Mouse (Mus musculus) heart, postnatal 36 days (tissue): Measurements from ENCODE around the gene Phka2. TPM values are rescaled to one million over a fixed set of nuclear protein-coding genes. Genes with fewer than 3 reads are reported as not detected.

Source experiments
- DNase-seq, 2 experiments: peaks; one replicate each; pipeline ENCODE4 v3.0.0; 2021 to 2022
- intact Hi-C: fragments of 180-260 bp; cut with DNase I; formaldehyde crosslinking; loops from one replicate; pipeline ENCODE4 v1.15.1; 2025
- total RNA-seq, 2 experiments: library from RNA; stranded (reverse); gene quantifications; 2 replicates each; pipeline ENCODE4 v1.2.3; 2021

Gene Phka2
- total RNA-seq, result 10 to 100 TPM; 10.3 to 14.4 TPM

DNA sequence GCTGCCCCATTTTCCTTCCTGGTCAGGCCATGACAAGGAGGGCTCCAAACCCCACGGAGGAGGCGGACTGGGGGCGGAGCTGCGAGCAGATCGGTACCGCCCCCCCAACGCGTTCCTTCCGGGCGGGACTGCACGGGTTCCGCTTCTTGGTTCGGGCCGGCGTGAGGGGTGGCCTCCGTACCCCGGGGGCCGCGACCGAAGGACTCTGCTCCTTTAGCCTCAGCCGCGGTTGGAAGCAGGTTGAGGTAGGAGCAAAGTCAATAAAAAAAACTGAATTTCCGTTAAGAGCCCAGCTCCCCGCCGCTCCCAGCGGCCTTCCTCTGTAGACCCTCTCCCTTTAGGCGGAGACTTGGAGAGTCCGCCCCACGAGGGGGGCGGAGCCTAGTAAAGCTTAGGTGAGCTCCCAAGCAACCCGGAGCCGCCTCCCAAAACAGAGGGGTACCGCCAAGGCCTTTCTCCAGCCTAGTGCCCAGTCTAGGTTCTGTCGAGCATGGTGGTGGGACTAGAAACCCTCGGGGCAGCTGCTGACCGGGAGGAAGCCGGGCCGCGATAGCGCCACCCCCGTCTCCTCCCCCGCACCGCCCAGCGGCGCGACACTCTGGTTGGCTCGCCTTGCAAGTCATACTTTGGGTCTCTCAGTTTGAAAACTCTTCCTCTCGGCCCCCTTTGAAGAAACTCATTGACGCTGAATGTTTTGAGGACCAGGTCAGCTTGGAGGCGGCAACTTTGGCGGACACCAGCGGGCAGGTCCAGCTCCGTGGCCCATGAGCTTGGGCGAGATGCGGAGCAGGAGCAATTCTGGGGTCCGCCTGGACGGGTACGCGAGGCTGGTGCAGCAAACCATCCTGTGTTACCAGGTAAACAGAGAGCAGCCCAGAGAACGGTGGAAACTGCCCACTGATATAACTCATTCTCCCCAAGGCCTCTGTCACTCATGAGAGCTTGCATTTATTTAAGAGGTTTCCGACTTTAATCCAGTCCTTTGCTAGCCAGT lies at the start of gene Phka2:
TSS of gene Phka2 (plus strand) at position 119 of the 994 bp plus-strand sequence.
- intact Hi-C loops, result loop anchor here (10.0 kb wide), 2 partner anchors 262 to 492 kb away; partner anchors contain the start of genes Cdkl5 and Rs1
- DNase-seq, result peak; percentile 82 to 88

DNA sequence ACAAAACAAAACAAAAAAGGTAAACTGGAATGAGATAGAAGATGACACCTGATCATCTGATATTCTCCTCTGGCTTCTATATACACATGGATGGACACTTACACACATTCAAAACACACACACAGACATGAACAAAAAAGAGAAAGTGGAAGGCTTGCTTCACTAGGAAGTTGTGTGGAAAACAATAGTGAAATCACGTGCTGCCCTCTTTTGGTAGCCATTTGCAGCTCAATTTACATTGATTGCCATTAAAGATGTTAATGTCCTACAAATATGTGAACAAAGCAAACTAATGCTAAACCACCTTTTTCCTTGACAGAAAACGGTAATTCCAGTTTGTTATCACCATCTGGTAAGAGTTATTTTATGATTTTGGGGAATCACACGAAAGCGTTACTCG lies 46.3 kb upstream of the Phka2 start:
- intact Hi-C loops, result loop anchor here (10.0 kb wide), 1 partner anchor 301 kb away; no protein-coding TSS in a partner anchor
- no peak for DNase-seq

DNA sequence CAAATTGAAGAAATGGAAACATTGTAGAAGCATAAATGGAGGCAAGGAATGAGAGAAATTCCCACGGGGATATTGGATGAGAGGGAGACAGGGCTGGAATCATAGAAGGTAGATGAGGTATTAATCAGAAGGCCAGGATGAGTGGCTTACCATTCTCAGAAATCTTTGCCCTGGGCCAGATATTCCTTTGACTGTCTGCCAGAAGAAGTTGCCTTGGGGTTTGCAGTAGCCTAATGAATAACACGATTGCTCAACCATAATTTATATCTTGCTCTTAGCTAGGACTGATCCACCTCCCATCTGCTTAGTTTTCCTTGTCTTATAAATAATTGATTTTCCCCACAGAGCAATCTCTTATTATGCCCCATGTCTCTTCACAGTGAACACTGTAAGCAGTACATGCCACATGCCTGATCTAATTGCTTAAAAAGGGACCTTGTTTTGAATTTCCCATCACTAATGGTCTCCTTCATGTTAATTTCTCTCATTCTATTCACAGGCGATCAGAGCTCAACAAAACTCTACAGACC lies 30.6 kb upstream of the Phka2 start:
- intact Hi-C loops, result no loop called here
- DNase-seq, result no peak

DNA sequence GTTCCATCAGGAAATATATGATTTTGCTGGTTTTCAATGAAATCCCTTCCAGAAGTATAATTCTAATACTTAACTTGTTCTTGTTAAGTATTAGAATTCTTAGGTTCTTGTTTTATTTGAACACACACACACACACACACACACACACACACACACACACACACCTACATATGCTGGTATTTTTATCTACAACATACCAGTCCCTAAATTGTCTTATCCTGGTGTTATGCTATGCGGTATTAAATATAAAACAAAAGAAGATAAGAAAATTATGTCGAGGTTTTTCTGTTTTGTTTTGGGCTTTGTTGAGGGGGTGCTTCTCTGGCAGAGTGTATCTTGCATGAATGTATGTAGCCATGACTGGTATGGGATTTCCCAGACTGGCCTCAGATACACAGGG lies 12.2 kb upstream of the Phka2 start:
- intact Hi-C loops, result no loop called here
- no peak for DNase-seq

DNA sequence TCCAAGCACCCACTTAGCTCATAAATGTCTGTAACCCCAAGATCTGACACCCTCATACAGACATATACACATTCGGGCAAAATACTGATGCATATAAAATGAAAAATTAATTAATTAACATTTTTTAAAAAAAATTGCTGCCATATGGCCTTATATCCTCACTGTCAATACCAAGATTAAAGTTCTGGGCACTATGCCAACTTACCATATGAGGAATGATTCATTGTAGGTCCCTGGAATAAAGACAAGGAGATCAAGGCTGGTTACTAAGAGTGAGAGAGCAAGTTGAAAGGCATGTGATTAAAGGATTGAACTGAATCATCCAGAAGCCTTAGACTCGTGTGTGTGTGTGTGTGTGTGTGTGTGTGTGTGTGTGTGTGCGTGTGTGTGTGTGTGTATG lies 7.6 kb upstream of the Phka2 start:
- DNase-seq, result no peak
- intact Hi-C loops, result no loop called here

DNA sequence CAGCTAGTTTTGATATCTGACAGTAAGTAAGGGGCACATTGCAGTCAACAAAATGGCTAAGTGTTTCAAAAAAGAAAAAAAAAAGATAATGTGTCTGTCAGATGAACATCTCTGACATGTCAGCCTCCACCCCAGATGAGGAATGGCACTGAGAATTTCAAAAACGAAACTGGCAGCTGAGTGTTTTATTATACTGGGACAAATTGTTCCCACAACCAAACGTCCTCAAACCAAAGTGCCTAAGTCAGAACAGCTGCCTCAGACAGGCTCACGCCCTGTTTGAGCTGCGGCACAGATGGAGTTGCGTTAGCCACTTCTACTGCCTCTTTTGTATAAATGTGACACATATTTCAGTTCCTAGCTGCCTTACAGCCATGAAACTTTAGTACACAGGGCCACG lies 7.0 kb upstream of the Phka2 start:
- DNase-seq, result no peak
- intact Hi-C loops, result no loop called here

DNA sequence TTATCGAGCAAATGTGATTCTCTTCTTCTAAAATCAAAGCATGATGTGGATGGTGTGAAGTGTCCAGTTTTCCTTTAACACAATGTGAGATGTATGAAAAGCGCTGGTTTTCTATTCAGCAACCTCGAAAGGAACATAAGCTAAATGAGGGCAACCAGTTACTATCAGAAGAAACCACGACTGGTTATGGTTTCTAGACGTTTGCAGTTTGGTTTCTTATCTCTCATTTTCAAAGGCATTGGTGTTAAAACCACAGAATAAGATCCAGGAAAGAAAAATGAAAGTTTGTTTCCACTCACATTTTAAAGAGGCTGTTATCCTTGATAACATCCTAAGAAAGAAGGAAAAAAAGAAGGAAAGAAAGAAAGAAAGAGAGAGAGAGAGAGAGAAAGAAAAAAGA lies 5.5 kb upstream of the Phka2 start:
- intact Hi-C loops, result no loop called here

DNA sequence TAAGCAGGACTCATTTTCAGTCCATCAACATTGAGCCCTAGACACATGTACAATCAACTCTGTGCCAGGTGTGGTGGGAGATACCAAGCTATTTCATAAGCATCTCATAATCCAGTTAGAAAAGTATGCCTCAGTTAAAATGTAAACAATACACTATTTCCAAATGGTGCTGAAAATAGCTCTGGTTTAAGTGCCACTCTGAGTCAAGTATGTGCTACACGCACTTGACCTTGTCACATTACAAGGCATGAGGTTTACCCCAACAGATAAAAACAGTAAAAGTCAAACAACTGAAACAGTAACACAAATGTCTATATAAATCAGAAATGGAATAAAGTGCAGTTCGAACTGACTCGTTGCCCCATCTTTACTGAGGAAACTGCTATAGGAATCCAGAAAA lies 871 bp upstream of the Phka2 start:
- no peak for DNase-seq
- intact Hi-C loops, result loop anchor here (10.0 kb wide), 2 partner anchors 264 to 494 kb away; partner anchors contain the start of genes Cdkl5 and Rs1

More for the DNA sequence above, 5.5 kb upstream of the Phka2 start:
- DNase-seq, result no peak

DNA sequence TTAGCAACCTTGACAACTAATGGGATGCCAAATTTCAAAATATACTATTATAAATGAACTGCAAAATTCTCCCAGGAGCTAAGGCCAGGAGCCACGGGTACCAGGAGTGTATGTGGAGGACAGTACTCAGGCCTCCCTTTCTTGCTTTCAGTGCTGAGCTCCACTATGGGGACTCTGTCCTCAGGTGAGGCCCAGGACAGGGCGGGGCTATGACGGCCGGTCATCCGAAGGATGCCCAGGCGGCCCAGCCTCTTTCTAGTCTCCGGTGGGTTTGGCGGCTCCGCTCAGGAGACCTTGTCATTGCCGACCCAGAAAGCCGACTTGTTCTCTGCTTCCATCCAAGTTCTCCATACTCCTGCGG lies 299 bp upstream of the Phka2 start:
- intact Hi-C loops, result loop anchor here (10.0 kb wide), 2 partner anchors 263 to 493 kb away; partner anchors contain the start of genes Cdkl5 and Rs1
- no peak for DNase-seq

DNA sequence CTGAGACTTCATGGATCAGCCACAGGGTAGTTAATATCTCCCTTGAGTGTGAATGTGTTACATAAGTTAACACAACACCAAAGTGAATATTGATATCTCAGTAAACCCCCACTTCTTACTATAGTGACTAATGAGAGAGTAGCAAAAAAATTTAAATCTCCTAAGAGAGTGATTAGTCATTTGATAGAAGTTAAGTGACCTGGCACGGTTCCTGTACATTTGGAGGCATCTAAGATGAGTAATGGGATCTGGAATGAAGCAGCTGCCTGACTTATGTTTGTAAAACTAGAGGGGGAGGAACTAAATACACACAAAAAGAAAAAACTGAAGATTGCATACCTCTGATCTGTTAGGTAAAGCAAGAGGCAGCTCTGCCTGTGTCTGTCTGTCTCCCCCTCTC lies 7.1 kb downstream of the Phka2 start:
- intact Hi-C loops, result loop anchor here (10.0 kb wide), 2 partner anchors 256 to 486 kb away; partner anchors contain the start of genes Cdkl5 and Rs1
- DNase-seq, result no peak

DNA sequence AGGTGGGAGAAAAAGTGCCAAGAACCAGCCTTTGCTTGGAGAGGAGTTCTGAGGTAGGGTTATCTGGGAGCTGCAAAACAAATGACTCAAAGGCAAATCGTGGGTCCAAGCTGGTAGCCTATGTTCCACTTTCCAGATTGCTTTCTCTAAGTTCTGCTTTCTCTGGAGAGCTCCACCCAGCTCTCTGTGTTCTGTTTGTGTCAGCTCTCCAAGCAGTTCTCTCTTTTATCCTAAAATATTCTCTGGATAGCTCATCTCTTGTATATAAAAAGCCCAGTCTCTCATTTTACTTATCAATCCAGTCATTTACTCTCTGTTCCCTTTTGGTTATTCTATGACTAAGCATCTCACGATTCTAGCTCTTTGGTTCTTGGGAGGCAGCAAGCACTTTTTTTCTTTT lies 8.2 kb downstream of the Phka2 start:
- no peak for DNase-seq
- intact Hi-C loops, result no loop called here

DNA sequence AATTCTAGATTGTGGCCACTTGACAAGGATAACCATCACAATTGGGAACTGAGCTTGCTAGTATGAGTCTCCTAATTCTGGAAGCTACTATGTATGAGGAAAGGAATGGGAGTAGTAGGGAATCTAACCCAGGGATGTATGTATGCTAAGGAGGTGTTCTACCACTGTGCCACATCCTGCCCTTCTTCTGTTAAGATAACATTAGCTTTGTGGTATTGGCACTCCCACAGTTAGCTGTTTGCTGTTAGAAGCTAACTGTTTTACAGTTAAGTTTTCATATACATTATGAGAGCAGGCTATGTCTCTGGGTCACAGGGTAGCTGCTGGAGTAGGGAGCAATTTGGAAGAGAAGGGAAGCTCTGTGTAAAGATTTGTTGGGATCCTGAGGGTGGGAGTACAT lies 14.1 kb downstream of the Phka2 start:
- no peak for DNase-seq
- intact Hi-C loops, result no loop called here

DNA sequence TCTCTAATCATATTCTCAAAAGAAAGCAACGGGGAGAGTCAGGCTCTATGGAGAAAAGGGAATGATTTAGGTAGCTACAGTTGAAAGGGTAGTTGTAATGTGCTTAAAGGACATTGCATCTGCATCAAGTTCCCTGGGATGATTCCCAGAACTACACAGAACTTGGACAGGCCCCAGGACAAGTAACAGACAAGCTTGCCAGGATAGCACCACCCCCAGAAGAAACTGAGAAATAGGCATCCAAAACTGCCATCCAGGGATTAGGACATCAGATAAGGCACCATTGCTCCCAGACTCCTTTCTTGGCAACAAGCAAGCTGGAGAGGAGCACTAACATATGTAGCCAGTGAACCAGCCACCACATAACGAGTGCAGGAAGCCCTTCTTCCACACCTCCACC lies 40.8 kb downstream of the Phka2 start:
- peak in 1 of 2 experiments; percentile 4 for DNase-seq
- intact Hi-C loops, result no loop called here

DNA sequence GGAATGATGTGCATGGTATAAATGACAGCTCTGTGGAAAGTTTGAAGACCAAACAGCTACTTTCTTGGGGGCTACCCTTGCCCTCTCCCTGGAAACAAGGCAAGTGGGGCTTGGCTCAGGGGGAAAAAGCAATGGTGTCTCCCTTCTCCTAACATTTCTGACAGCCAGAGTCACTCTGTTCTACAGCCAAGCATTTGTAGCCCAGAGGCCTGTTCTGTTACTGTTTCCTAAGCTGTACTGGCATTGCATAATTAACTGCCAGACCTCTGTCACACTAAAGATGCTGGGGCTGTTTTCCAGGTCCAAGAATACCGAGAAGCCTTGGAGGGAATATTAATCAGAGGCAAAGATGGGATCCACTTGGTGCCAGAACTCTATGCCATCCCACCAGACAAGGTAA lies 46.9 kb downstream of the Phka2 start:
- intact Hi-C loops, result no loop called here
- no peak for DNase-seq

DNA sequence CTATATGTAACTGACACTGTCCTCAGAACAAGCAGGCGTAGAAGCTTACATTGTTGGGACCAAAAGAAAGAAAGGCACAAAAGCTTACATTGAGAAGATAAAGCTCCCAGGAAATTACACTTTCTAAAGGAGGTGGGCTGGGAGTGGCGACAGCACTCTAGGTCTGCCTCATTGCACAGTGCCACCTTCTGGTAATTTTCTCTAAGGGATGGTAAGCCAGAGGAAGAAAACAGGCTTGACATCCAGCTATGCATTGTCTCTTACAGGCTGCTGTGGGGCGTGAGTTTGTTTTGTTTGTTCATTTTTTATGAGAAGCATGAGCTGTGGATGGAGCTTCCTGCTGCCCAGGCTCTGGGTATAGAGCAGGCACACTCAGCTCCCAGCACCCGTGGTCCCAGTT lies 50.1 kb downstream of the Phka2 start:
- intact Hi-C loops, result no loop called here

DNA sequence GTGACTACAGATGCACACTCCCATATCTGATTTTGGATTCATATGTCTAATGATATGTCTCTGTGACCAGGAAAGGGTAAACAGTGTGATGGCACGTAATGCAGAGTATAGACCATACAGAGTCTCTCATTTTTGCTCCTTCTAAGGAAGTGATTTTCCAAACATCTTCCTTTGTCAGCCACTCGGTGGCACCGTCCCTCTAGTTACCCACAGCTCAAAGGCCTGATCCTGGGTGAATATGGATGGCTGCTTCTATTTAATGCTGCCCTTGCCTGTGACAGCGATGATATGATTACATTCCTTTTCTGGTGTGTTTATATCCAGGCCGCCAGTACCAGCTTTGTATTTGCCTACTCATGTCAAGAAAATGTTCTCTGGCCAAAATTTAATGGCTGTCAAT lies 81.6 kb downstream of the Phka2 start:
- intact Hi-C loops, result loop anchor here (5.0 to 10.0 kb wide), 2 partner anchors 181 to 449 kb away; partner anchors contain the start of gene Rs1
- no peak for DNase-seq

More for the DNA sequence above, 50.1 kb downstream of the Phka2 start:
- no peak for DNase-seq

DNA sequence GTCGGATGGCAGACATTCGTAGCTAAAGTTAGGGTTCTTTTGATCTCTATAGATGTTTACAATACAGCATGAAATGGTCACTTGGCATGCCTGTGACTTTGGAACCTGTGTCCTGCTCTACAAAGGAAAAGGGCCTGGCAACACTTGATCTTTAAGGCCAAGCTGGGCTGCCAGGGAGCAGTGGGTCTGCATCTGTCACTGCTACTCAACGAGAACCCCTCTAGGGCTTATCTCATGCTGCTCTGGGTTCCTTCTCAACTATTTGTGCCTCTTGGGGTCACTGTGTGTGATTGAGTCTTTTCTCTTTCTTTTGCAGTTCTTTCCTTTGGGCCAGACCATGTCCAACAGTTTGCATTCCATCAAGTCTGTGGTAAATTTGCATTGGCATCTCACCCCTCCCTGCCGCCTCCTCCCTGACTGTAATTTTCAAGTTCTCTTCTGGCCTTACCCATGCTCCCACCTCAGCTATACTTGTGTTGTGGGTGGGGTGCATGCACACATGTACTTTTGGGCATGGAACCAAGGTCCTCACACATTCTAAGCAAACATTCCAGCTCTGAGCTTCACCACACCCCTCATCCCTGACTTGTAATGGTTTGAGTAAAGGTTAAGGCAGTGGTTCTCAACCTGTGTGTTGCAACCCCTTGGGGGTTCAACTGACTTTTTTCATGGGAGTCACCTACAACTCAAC lies 82.3 kb downstream of the Phka2 start:
- intact Hi-C loops, result loop anchor here (5.0 to 10.0 kb wide), 2 partner anchors 181 to 448 kb away; partner anchors contain the start of gene Rs1
- no peak for DNase-seq

DNA sequence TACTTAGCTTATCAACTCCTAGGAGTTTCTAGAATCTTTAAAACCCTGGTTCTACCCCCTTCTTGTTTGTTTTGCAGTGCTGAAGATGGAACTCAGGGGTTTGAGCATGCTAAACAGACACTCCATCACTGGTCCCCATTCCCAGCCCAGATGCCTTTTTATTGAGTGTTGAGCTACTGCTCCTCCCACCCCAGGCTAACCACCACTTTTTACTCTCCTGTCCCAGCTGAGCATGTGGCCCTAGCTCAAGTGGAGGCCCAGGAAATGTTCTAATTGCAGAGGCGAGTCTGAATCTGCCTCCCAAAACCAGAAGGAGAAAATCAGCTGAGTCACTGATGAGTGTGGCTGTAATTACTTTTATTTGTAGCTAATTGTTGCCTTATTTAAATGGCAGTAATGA lies 83.1 kb downstream of the Phka2 start:
- intact Hi-C loops, result loop anchor here (10.0 kb wide), 1 partner anchor 180 kb away; the partner anchor contains the start of gene Rs1
- no peak for DNase-seq

DNA sequence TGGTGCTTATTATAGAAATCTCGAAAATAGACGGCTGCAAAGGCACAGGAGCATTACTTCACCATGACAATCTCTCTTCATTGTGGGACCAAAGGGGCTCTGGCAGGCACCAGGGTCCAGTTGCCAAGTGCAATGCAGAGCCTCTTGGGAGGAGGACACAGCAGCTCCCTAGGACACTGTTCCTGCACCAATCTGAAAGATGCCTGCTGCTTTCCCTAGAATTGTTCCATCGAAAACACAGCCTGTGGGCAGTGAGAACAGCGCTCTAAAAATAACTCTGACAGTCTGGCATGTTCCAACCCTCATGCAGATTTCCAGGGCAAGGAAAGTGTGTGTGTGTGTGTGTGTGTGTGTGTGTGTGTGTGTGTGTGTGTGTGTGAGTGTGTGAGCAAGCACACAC lies 86.6 kb downstream of the Phka2 start:
- DNase-seq, result no peak
- intact Hi-C loops, result loop anchor here (10.0 kb wide), 1 partner anchor 176 kb away; the partner anchor contains the start of gene Rs1

DNA sequence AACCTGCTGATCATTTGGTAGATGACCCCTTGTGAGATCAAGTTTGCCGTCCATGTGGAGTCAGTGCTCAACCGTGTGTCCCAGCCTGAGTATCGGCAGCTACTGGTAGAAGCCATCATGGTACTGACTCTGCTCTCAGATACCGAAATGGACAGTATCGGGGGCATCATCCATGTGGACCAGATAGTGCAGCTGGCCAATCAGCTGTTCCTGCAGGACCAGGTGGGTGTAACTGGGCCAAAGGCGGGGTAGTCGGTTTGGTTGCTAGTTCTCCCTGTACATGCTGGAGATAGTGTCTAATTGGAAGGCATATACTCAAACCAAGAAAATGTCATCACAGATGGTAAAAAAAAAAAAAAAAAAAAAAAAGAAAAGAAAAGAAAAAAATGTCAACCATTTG lies 88.2 kb downstream of the Phka2 start:
- intact Hi-C loops, result no loop called here

DNA sequence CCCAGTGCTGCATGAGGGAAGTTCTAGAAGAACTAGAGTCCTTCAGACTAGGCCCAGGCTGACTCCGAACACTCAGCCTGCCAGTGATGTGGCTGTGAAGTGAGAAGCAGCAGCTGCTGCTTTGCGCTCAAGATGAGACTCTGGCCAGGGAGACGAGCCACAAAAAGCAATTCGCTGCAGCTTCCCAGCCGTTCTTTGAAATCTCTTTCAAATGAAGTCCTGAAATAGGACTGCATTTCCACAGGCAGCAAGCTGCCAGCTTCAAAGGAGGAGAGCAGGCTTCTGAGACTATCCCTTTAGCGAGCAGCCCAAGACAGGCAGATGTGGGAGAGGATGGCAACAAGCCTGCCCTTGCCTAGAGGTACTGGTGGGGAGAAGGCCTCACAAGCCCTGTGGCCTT lies 91.0 kb downstream of the Phka2 start:
- DNase-seq, result no peak
- intact Hi-C loops, result no loop called here

More for the DNA sequence above, 88.2 kb downstream of the Phka2 start:
- DNase-seq, result no peak
